Mouse (Mus musculus) brain, embryonic 14.5 days (tissue): Measurements from ENCODE around the gene Odf3l1.

Experiments
- CTCF ChIP-seq: fragments of 200-500 bp; IDR thresholded peaks from 2 replicates; pipeline ENCODE4 v1.5.1; 2012; ENCODE audit warnings: inconsistent platforms, mild to moderate bottlenecking, moderate library complexity, borderline replicate concordance; ENCODE audit not compliant: insufficient read depth, insufficient read length; ENCODE audit errors: extremely low read depth
- POLR2A ChIP-seq: fragments of 200-500 bp; IDR thresholded peaks from 2 replicates; pipeline ENCODE4 v1.6.1; 2012; ENCODE audit warnings: mild to moderate bottlenecking, inconsistent platforms, borderline replicate concordance; ENCODE audit not compliant: poor library complexity, insufficient read depth, insufficient read length, severe bottlenecking; ENCODE audit errors: extremely low read depth

GRCm38 (mm10) chr9:56887581-56887980, 23.1 kb upstream of the Odf3l1 start:
- TF ChIP-seq CTCF (no peak), POLR2A (no peak)
